Mouse (Mus musculus) heart, embryonic 12.5 days (tissue): ENCODE data around the gene Gpc1. TPM values are rescaled to one million over a fixed set of nuclear protein-coding genes. Genes with fewer than 3 reads are reported as not detected.

Experiments used
- ATAC-seq: fragments of 200-750 bp; cut with Nextera tagmentation; 2 replicates; pipeline ENCODE4 v1.8.0; 2017; ENCODE audit warnings: moderate TSS enrichment, moderate library complexity; ENCODE audit not compliant: insufficient number of reproducible peaks, low FRiP score
- H3K27ac ChIP-seq: fragments of 300-500 bp; sonication (generic); 2 replicates; pipeline ENCODE4 v1.5.1; 2016; ENCODE audit warnings: mild to moderate bottlenecking, moderate library complexity; ENCODE audit not compliant: poor library complexity, severe bottlenecking
- H3K27me3 ChIP-seq: fragments of 300-500 bp; sonication (generic); replicated peaks from 2 replicates; pipeline ENCODE4 v1.6.1; 2016; ENCODE audit warnings: mild to moderate bottlenecking, moderate library complexity
- H3K36me3 ChIP-seq: fragments of 300-500 bp; sonication (generic); 2 replicates; pipeline ENCODE4 v1.6.1; 2016; ENCODE audit warnings: mild to moderate bottlenecking, moderate library complexity
- H3K4me1 ChIP-seq: fragments of 300-500 bp; sonication (generic); replicated peaks from 2 replicates; pipeline ENCODE4 v1.6.1; 2016; ENCODE audit warnings: mild to moderate bottlenecking
- H3K4me2 ChIP-seq: fragments of 300-500 bp; sonication (generic); 2 replicates; pipeline ENCODE4 v1.6.1; 2016; ENCODE audit warnings: mild to moderate bottlenecking, moderate library complexity
- H3K4me3 ChIP-seq: fragments of 300-500 bp; sonication (generic); 2 replicates; pipeline ENCODE4 v1.5.1; 2016; ENCODE audit warnings: mild to moderate bottlenecking
- H3K9ac ChIP-seq: fragments of 300-500 bp; sonication (generic); 2 replicates; pipeline ENCODE4 v1.6.1; 2016; ENCODE audit warnings: mild to moderate bottlenecking, moderate library complexity
- H3K9me3 ChIP-seq: fragments of 300-500 bp; sonication (generic); replicated peaks from 2 replicates; pipeline ENCODE4 v1.6.1; 2016; ENCODE audit warnings: mild to moderate bottlenecking, moderate library complexity
- WGBS: fragments of 180-500 bp; shearing (Covaris S2); methylation state at CpG from one replicate; pipeline ENCODE4 v1.1.7; 2016; 5-methylcytosine and 5-hydroxymethylcytosine counted together
- polyA plus RNA-seq: library from polyadenylated mRNA; unstranded; fragments of >200 nt; fragmentation: Nextera tagmentation; extraction: Ambion mirVana; gene quantifications from 2 replicates; pipeline ENCODE4 v1.2.1, GENCODE M21; 2016

Gene Gpc1
- polyA plus RNA-seq, 1 experiment from 2014 or later = 70.3 TPM

DNA sequence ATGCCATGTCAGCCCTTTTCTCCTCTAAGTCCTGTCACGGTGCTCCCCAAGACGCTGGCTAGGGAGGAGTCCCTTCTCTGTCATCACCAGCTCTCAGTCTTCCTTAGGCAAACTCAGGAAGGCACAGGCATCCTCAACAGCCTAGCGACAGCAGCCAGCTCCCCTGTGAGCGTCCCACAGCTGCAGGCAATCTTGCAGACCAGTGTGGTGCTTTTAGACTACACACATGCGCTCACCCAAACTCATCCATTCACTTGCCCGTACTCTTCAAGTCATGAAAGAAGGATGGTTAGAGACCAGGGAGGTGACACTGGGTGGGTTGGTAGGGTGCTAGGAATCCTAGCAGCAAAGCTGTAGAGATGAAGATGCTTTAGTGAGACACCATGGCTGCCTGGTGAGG is 30.1 kb downstream of the Gpc1 start:
- H3K36me3 ChIP-seq = peaks cover 31% of the 10 kb centered on the region
- no peak overlapping the region for H3K27ac ChIP-seq
- 63% methylated on average over 6 of the region's 6 CpGs for WGBS
- no peak for ATAC-seq
- H3K4me2 ChIP-seq = no peak overlapping the region
- no peaks in the 10 kb centered on the region; the same call in 1 of the 2 replicates for H3K27me3 ChIP-seq
- H3K4me1 ChIP-seq = no peaks in the 10 kb centered on the region
- no peak overlapping the region for H3K4me3 ChIP-seq
- no peaks in the 10 kb centered on the region for H3K9me3 ChIP-seq
- H3K9ac ChIP-seq = no peak overlapping the region

GRCm38 (mm10) chr1:92863268-92863667 is 31.8 kb downstream of the Gpc1 start:
- 74% methylated on average over 4 of the region's 4 CpGs for WGBS
- Histone ChIP-seq H3K36me3 (peaks cover 13% of the 10 kb centered on the region), H3K4me3 (no peak overlapping the region), H3K27me3 (no peaks in the 10 kb centered on the region; the same call in 1 of the 2 replicates), H3K9ac (no peak overlapping the region), H3K9me3 (no peaks in the 10 kb centered on the region), H3K27ac (no peak overlapping the region), H3K4me2 (no peak overlapping the region), H3K4me1 (no peaks in the 10 kb centered on the region)
- no peak for ATAC-seq

DNA sequence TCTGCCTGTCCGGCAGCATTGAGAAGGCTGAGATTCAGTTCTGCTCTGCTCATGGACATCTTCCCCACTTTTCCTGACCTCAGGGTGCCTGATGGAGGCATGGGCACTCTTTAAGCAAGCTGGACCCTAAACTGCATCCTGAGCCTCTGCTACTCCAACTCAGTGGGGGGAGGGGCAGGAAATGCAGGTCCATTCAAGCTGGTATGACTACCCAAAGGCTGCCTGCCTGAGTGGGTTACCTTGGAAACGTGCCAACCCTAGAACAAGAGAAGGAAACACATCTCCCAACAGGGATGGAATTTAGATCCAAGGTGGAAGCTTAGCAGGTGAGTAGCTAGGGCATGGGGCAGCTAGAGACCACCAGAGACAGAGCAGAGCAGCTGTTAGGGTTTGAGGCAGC is 34.7 kb downstream of the Gpc1 start:
- WGBS = 59% methylated on average over 2 of the region's 2 CpGs
- Histone ChIP-seq H3K27ac (no peak overlapping the region), H3K36me3 (no peaks in the 10 kb centered on the region), H3K4me3 (no peak overlapping the region), H3K9me3 (no peaks in the 10 kb centered on the region), H3K9ac (no peak overlapping the region), H3K27me3 (no peaks in the 10 kb centered on the region; the same call in 1 of the 2 replicates), H3K4me1 (no peaks in the 10 kb centered on the region), H3K4me2 (no peak overlapping the region)
- no peak for ATAC-seq

GRCm38 (mm10) chr1:92869985-92870384 is 38.5 kb downstream of the Gpc1 start:
- Histone ChIP-seq H3K9me3 (no peaks in the 10 kb centered on the region), H3K4me3 (no peak overlapping the region), H3K9ac (no peak overlapping the region), H3K27ac (no peak overlapping the region), H3K4me2 (no peak overlapping the region), H3K36me3 (no peaks in the 10 kb centered on the region), H3K4me1 (no peaks in the 10 kb centered on the region), H3K27me3 (peaks cover 10% of the 10 kb centered on the region; the same call in 1 of the 2 replicates)
- 66% methylated on average over 2 of the region's 2 CpGs for WGBS
- no peak for ATAC-seq

- no peak overlapping the region for H3K4me3 ChIP-seq
- no peaks in the 10 kb centered on the region for H3K4me1 ChIP-seq
- H3K9ac ChIP-seq = no peak overlapping the region
- ATAC-seq = no peak
- H3K36me3 ChIP-seq = no peaks in the 10 kb centered on the region
- H3K27me3 ChIP-seq = peaks cover 20% of the 10 kb centered on the region
- no peak overlapping the region for H3K27ac ChIP-seq
- H3K4me2 ChIP-seq = no peak overlapping the region
- no peaks in the 10 kb centered on the region for H3K9me3 ChIP-seq
- WGBS = 81% methylated on average over 7 of the region's 7 CpGs
Measured at GRCm38 (mm10) chr1:92872666-92873065, 41.2 kb downstream of the Gpc1 start.

- no peak for ATAC-seq
- Histone ChIP-seq H3K27me3 (peaks cover 27% of the 10 kb centered on the region), H3K9me3 (no peaks in the 10 kb centered on the region), H3K27ac (no peak overlapping the region), H3K9ac (no peak overlapping the region), H3K4me3 (no peak overlapping the region), H3K36me3 (no peaks in the 10 kb centered on the region), H3K4me2 (no peak overlapping the region), H3K4me1 (no peaks in the 10 kb centered on the region)
- 79% methylated on average over 3 of the region's 3 CpGs for WGBS
Measured at GRCm38 (mm10) chr1:92874011-92874410, 42.6 kb downstream of the Gpc1 start.

GRCm38 (mm10) chr1:92875360-92876111 is 44.1 kb downstream of the Gpc1 start:
- Histone ChIP-seq H3K9ac (no peak overlapping the region), H3K9me3 (no peaks in the 10 kb centered on the region), H3K4me1 (no peaks in the 10 kb centered on the region), H3K27ac (no peak overlapping the region), H3K27me3 (peaks cover 29% of the 10 kb centered on the region), H3K36me3 (no peaks in the 10 kb centered on the region), H3K4me2 (no peak overlapping the region), H3K4me3 (no peak overlapping the region)
- WGBS = 71% methylated on average over 8 of the region's 8 CpGs
- no peak for ATAC-seq

- H3K27me3 ChIP-seq = peaks cover 34% of the 10 kb centered on the region
- H3K4me1 ChIP-seq = peaks cover 4% of the 10 kb centered on the region; the same call in 1 of the 2 replicates
- no peaks in the 10 kb centered on the region for H3K9me3 ChIP-seq
- no peak overlapping the region for H3K27ac ChIP-seq
- no peak overlapping the region for H3K4me3 ChIP-seq
- 62% methylated on average over 12 of the region's 12 CpGs for WGBS
- no peak for ATAC-seq
- no peak overlapping the region for H3K9ac ChIP-seq
- H3K4me2 ChIP-seq = no peak overlapping the region
- H3K36me3 ChIP-seq = no peaks in the 10 kb centered on the region
Measured at GRCm38 (mm10) chr1:92877431-92877978, 46.1 kb downstream of the Gpc1 start.

DNA sequence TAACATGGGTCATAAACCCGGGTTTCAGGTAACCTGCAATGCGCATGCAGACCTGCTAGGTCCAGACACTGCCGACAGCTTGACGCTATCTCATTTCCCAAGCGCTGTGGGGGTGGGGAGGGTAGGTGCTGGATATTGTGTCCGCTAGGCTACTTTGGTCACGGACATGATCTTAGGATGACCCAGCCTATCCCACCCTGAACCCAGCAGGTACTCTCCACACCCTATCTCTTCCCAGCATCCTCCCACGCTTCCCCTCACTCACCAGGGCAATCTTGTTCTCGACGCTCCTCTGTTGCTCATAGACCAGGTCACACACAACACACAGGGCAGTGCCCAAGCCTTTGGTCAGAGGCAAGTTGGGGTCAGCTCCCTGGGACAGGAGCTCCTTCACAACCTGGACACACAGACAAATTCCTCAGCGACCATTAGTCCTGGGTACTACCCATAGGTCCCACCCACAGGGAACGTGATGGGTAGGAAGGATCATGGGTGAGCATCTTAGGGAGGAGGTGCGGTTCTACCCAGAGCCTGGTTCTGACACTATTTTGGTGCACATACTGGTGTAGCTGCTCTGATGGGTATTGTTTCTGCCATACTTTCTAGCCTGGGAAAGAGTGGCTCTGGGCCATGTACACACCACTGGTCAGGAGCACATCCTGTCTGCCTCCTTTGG is 46.8 kb downstream of the Gpc1 start:
- Histone ChIP-seq H3K9ac (no peak overlapping the region), H3K27ac (no peak overlapping the region), H3K4me1 (peaks cover 7% of the 10 kb centered on the region; the same call in 1 of the 2 replicates), H3K36me3 (no peaks in the 10 kb centered on the region), H3K4me2 (no peak overlapping the region), H3K4me3 (no peak overlapping the region), H3K9me3 (no peaks in the 10 kb centered on the region), H3K27me3 (peaks cover 34% of the 10 kb centered on the region)
- WGBS = 70% methylated on average over 13 of the region's 13 CpGs
- ATAC-seq = no peak

GRCm38 (mm10) chr1:92879266-92879665 is 47.8 kb downstream of the Gpc1 start:
- Histone ChIP-seq H3K9me3 (no peaks in the 10 kb centered on the region), H3K4me3 (no peak overlapping the region), H3K9ac (no peak overlapping the region), H3K4me2 (no peak overlapping the region), H3K4me1 (peaks cover 9% of the 10 kb centered on the region; the same call in 1 of the 2 replicates), H3K27ac (no peak overlapping the region), H3K27me3 (peaks cover 38% of the 10 kb centered on the region), H3K36me3 (no peaks in the 10 kb centered on the region)
- WGBS = 81% methylated on average over 12 of the region's 12 CpGs
- ATAC-seq = no peak

DNA sequence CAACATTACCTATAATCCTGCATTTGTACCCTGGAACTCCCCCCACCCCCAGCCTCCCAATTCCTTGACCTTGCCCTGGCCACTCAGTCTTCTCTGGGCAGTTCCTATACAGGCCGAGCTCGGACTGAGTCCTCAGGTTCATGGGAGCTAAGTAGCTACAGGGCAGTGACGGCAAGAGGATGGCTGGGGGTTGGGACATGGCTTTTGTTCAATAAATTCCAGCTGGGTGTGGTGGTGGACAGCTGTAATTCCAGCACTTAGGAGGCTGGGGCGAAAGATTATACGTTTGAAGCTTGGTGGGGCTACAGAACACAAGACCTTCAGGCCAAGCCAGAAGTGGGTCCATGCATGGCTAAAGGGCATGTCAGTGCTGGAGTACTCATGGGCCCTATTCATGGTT is 48.7 kb downstream of the Gpc1 start:
- no peaks in the 10 kb centered on the region for H3K9me3 ChIP-seq
- no peak for ATAC-seq
- H3K4me3 ChIP-seq = no peak overlapping the region
- H3K4me1 ChIP-seq = peaks cover 9% of the 10 kb centered on the region; the same call in 1 of the 2 replicates
- H3K36me3 ChIP-seq = no peaks in the 10 kb centered on the region
- peaks cover 33% of the 10 kb centered on the region for H3K27me3 ChIP-seq
- no peak overlapping the region for H3K27ac ChIP-seq
- no peak overlapping the region for H3K4me2 ChIP-seq
- no peak overlapping the region for H3K9ac ChIP-seq
- 78% methylated on average over 5 of the region's 5 CpGs for WGBS
